In genomic region chr8:24355146-24355545, GRCm38 (mm10) we compare ENCODE assay signal across 17 mouse cellular contexts.
DNase-seq lines count a peak whose midpoint lies in the region; TF ChIP-seq lines count a peak whose summit lies in the region.
"Had no signal": no experiment of that assay in that cellular context is flagged by ENCODE, and none has a peak within 500 bp of the region (broad histone marks: within the 10 kb centered on the region; RNA-seq: fewer than 3 reads in every experiment).

No protein-coding gene starts in this region.

- no peak for TF ChIP-seq POLR2A in ES-Bruce4 (IDR thresholded peaks at IDR 0.05; ENCODE audit: insufficient read depth, low read length)

- no peaks in the 10 kb centered on the region for H3K27me3 ChIP-seq in ES-Bruce4 (ENCODE audit: control insufficient read depth, insufficient read depth, low read length, poor library complexity, severe bottlenecking)
- H3K27me3 ChIP-seq: embryonic facial prominence, embryonic 12.5 days; forebrain, embryonic 13.5 days; forebrain, embryonic 15.5 days had no signal

- H3K36me3 ChIP-seq in ES-Bruce4 (ENCODE audit: control insufficient read depth, insufficient read depth, low read length, poor library complexity, severe bottlenecking) = no peaks in the 10 kb centered on the region
- H3K36me3 ChIP-seq: embryonic facial prominence, embryonic 10.5 days; embryonic facial prominence, embryonic 12.5 days; forebrain, embryonic 15.5 days had no signal

- TF ChIP-seq CTCF in ES-Bruce4 (IDR thresholded peaks at IDR 0.05; ENCODE audit: low read depth, low read length) = no peak

- intact Hi-C loops in left cerebral cortex, postnatal 10 days (cut with DNase I) = no loop called here

- no peak overlapping the region for H3K4me3 ChIP-seq in ES-Bruce4 (ENCODE audit: low read depth, low read length)
- H3K4me3 ChIP-seq: embryonic facial prominence, embryonic 10.5 days; embryonic facial prominence, embryonic 12.5 days; forebrain, embryonic 13.5 days; forebrain, embryonic 15.5 days had no signal

- H3K9me3 ChIP-seq in ES-Bruce4 (replicated peaks; ENCODE audit: control insufficient read depth, insufficient read depth, low read length, poor library complexity, severe bottlenecking) = peaks cover 13% of the 10 kb centered on the region
- H3K9me3 ChIP-seq: embryonic facial prominence, embryonic 10.5 days; embryonic facial prominence, embryonic 12.5 days; forebrain, embryonic 13.5 days; forebrain, embryonic 15.5 days had no signal

- no peak for TF ChIP-seq EP300 in ES-Bruce4 (IDR thresholded peaks at IDR 0.05; ENCODE audit: insufficient read depth, low read depth, low read length)

- H3K4me1 ChIP-seq in ES-Bruce4 (ENCODE audit: control insufficient read depth, insufficient read depth, low read length) = peaks cover 15% of the 10 kb centered on the region
- H3K4me1 ChIP-seq: forebrain, embryonic 13.5 days; forebrain, embryonic 15.5 days had no signal

- DNase-seq in ES-CJ7 (ENCODE audit: low read depth, low spot score) (peak; percentile 74), ZHBTc4 (ENCODE audit: low read depth, low spot score) (peak; percentile 26)
- no peak for DNase-seq in T-cell, adult 2 months (ENCODE audit: low spot score)
- no peak for DNase-seq in left cerebral cortex, postnatal 10 days (ENCODE audit: extremely low spot score in 1 of 2, low spot score in 2 of 2)
- DNase-seq: adrenal gland, adult 8-10 months; adrenal gland, postnatal 14 days; adrenal gland, postnatal 36 days; cerebellum, adult 11-12 months; cerebellum, adult 2 months; cerebellum, adult 9-10 months; cerebellum, postnatal 10 days; cerebellum, postnatal 25 days had no signal

- H3K9ac ChIP-seq in ES-Bruce4 (ENCODE audit: low read depth, poor library complexity, severe bottlenecking) = no peak overlapping the region
- H3K9ac ChIP-seq: embryonic facial prominence, embryonic 12.5 days; forebrain, embryonic 13.5 days; forebrain, embryonic 15.5 days had no signal

- peak overlapping the region; percentile 35; the same call in 1 of the 2 replicates for H3K27ac ChIP-seq in ES-Bruce4 (ENCODE audit: insufficient read depth, low read length)
- H3K27ac ChIP-seq: embryonic facial prominence, embryonic 10.5 days; embryonic facial prominence, embryonic 12.5 days; forebrain, embryonic 13.5 days; forebrain, embryonic 15.5 days had no signal

Comparison
In these comparisons a context has a peak if more than half of its experiments do, and no peak if none do; other contexts are left out.
1. DNase-seq: peak in ES-CJ7 (single experiment) and ZHBTc4 (single experiment); none in T-cell, adult 2 months (single experiment) and left cerebral cortex, postnatal 10 days (0 of 2).